Mouse (Mus musculus) small intestine, adult 2 months (tissue): ENCODE measurements around the gene Slc35f3. TPM values are rescaled to one million over a fixed set of nuclear protein-coding genes. Genes with fewer than 3 reads are reported as not detected.
"Not testable (repeated sequence)": the region's sequence is repeated elsewhere in the genome, so short reads cannot be mapped to it uniquely, and the experiment has no call there.

Experiments
- H3K27ac ChIP-seq: fragments of 200-500 bp; 2 replicates; pipeline ENCODE4 v1.5.1; 2012; ENCODE audit warnings: low read depth, low read length, control low read depth, inconsistent platforms; ENCODE audit not compliant: insufficient read depth
- H3K27me3 ChIP-seq: fragments of 200-500 bp; 2 replicates; pipeline ENCODE4 v1.6.1; 2012; ENCODE audit warnings: mild to moderate bottlenecking, moderate library complexity, low read length, inconsistent platforms; ENCODE audit not compliant: control insufficient read depth, insufficient read depth
- H3K36me3 ChIP-seq: fragments of 200-500 bp; 2 replicates; pipeline ENCODE4 v1.6.1; 2012; ENCODE audit warnings: mild to moderate bottlenecking, low read length, control low read depth, inconsistent platforms; ENCODE audit not compliant: control insufficient read depth, insufficient read depth
- H3K4me1 ChIP-seq: fragments of 200-500 bp; 2 replicates; pipeline ENCODE4 v1.6.1; 2012; ENCODE audit warnings: low read length, inconsistent platforms, mixed read lengths; ENCODE audit not compliant: control insufficient read depth, insufficient read depth, insufficient read length
- H3K4me3 ChIP-seq: fragments of 200-500 bp; 2 replicates; pipeline ENCODE4 v1.5.1; 2012; ENCODE audit warnings: low read depth, mild to moderate bottlenecking, control low read depth, inconsistent platforms, low read length, moderate library complexity
- CTCF ChIP-seq: fragments of 200-500 bp; IDR thresholded peaks from 2 replicates; pipeline ENCODE4 v1.5.1; 2012; ENCODE audit warnings: low read depth, mild to moderate bottlenecking, control low read depth, inconsistent platforms, low read length, moderate library complexity, mixed read lengths; ENCODE audit not compliant: insufficient replicate concordance, insufficient read length; ENCODE audit errors: extremely low read depth
- POLR2A ChIP-seq: fragments of 200-500 bp; IDR thresholded peaks from 2 replicates; pipeline ENCODE4 v1.6.1; 2012; ENCODE audit warnings: low read depth, mild to moderate bottlenecking, control low read depth, inconsistent platforms, low read length, moderate library complexity
- WGBS: fragments of 180-500 bp; shearing (Covaris S2); methylation state at CpG from one replicate; pipeline ENCODE4 v1.1.7; 2018; 5-methylcytosine and 5-hydroxymethylcytosine counted together
- polyA plus RNA-seq: library from polyadenylated mRNA; depleted of rRNA; stranded (reverse); fragments of >200 nt; gene quantifications from 2 replicates; pipeline ENCODE4 v1.2.3, GENCODE M21; 2012

The Slc35f3 gene
- polyA plus RNA-seq, 1 experiment = not detected

DNA sequence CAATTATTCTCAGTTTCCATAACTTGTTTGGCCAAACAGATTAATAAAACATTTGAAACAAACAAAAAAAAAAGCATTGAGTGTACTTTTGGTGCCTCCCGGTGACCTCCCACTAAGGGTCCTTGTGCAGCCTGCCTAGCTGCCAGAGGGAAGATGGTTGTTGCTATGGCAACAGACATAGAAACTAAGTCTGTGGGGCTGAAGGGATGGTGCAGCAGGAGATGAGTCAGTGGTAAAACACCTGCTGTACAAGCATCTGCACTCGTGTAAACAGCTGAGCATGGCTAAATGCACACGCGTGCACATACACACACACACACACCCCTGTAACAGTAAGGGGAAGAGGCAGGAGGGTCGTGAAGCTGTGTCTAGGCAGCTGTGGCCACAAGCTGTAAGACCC lies 97.6 kb downstream of the Slc35f3 start:
- no peaks in the 10 kb centered on the region for H3K4me1 ChIP-seq
- H3K27me3 ChIP-seq = no peaks in the 10 kb centered on the region
- TF ChIP-seq POLR2A = no peak
- no peak for TF ChIP-seq CTCF
- no peak overlapping the region for H3K4me3 ChIP-seq
- H3K27ac ChIP-seq = no peak overlapping the region
- H3K36me3 ChIP-seq = no peaks in the 10 kb centered on the region
- WGBS = 67% methylated on average over 5 of the region's 5 CpGs

DNA sequence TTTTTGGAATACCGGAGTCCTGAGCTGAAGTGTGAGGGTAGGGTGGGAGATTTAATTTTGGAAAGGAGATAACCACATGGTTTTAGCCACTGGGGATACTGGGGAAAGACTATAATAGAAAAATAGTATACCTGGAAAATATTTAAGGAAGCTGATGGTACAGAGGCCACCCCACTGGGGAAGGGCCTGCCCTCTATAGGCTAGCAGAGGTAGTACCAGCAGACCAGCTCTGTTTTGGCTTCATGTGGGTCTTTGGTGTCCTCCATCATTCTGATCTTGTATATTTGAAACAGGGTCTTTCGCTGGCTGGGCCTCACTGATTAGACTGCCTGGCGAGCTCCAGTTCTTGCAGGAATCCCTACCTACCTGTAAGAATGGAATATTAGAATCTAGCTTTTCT lies 100.0 kb downstream of the Slc35f3 start:
- 61% methylated on average over 3 of the region's 3 CpGs for WGBS
- Histone ChIP-seq H3K36me3 (no peaks in the 10 kb centered on the region), H3K4me3 (no peak overlapping the region), H3K27me3 (no peaks in the 10 kb centered on the region), H3K27ac (no peak overlapping the region), H3K4me1 (no peaks in the 10 kb centered on the region)
- no peak for TF ChIP-seq POLR2A
- peak; percentile 39; the same call in 1 of the 2 replicates for TF ChIP-seq CTCF

DNA sequence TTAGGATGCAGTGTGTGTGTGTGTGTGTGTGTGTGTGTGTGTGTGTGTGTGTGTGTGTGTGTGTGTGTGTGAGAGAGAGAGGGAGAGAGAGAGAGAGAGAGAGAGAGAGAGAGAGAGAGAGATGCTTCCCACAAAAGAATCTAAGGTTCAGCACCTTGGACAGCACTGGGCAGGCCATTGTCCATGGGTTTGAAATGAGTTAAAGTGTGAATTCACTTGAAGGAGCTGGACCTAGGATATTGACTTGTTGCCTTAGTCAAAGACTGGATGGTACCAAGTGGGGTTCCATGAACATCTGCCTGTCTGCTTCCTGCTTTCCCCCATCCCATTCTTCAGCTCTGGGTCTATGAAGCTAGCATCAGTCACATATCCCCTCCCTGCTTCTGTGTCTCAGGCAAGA lies 106.2 kb downstream of the Slc35f3 start:
- not testable (repeated sequence) for H3K4me3 ChIP-seq, H3K36me3 ChIP-seq, H3K27ac ChIP-seq, H3K27me3 ChIP-seq, H3K4me1 ChIP-seq

DNA sequence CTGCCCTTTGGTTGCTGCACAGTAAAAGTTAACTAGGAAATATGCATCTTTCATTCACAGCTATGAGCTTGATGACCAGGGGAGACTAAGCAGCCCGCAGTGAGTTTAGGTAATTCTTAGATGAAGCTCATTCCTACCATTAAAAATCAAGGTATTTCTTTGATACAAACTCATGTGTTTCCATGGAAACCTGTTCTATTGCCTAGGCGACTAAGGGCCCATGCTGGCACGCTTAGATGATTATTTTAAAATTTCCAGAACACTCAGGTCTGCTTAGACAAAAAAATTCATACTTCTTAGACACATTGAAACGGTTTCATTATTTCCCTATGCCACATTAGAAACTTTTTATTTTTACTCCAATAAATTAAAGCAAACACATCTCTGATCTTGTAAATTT lies 106.7 kb downstream of the Slc35f3 start:
- Histone ChIP-seq H3K27me3 (no peaks in the 10 kb centered on the region), H3K27ac (no peak overlapping the region), H3K36me3 (no peaks in the 10 kb centered on the region), H3K4me3 (no peak overlapping the region), H3K4me1 (no peaks in the 10 kb centered on the region)
- 74% methylated on average over 4 of the region's 4 CpGs for WGBS
- no peak for TF ChIP-seq CTCF
- no peak for TF ChIP-seq POLR2A

DNA sequence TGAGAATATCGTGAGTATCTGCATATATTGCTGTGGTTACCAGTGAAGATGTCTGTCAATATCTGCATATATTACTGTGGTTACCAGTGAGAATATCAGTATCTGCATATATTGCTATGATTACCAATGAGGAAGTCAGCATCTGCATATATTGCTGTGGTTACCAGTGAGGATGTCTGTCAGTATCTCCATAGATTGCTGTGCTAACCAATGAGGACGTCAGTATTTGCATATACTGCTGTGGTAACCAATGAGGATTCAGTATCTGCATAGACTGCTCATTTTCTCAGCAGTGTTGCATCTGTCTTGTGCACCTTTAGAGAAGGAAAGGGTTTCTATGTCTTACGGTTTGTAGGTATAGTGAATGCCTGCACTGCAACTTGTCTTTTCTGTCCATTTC lies 122.5 kb downstream of the Slc35f3 start:
- TF ChIP-seq POLR2A = no peak
- no peak for TF ChIP-seq CTCF
- Histone ChIP-seq H3K27me3 (no peaks in the 10 kb centered on the region), H3K4me1 (peaks cover 6% of the 10 kb centered on the region; the same call in 1 of the 2 replicates), H3K4me3 (no peak overlapping the region), H3K27ac (no peak overlapping the region), H3K36me3 (peaks cover 1% of the 10 kb centered on the region; the same call in 1 of the 2 replicates)
- 80% methylated on average over 3 of the region's 3 CpGs for WGBS

DNA sequence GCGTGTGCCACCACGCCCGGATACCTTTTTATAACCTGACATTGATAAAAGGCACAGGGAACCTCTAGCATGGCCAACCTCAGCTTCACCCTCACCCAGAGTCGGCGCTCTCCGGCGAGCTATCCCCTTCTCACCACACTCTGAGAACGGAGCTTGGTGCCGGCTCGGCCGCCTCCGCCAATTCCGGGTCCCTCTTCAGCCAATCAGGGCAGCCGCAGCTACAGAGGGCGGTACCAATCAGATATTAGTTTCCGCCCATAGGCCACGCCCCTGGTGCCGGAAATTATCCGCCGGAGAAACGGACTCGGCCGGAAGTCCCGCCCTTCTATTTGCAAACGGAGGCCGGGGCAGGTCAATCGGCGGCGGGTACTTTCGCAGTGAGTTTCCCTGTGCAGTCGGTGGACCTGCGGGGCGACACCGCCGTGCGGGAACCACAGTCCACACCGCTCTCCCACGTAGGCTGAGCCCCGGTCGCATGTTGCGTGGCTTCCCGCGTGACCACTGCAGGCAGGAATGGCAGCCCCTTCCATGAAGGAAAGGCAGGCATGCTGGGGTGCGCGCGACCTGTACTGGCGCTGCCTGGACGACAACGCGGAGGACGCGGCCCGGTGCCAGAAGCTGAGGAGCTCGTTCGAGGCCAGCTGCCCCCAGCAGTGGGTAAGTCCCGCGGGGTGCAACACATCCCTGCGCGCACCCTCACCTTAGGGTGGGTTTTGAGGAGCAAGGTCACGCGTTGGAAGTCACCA lies 124.0 kb downstream of the Slc35f3 start, which contains the start of gene Coa6:
Coa6 (plus strand) TSS at position 342 of the 746 bp plus-strand sequence.
- H3K36me3 ChIP-seq = peaks cover 14% of the 10 kb centered on the region
- under 1% methylated on average over 61 of the region's 61 CpGs for WGBS
- TF ChIP-seq CTCF = no peak
- peak; percentile 83 for TF ChIP-seq POLR2A
- peaks cover 6% of the 10 kb centered on the region; the same call in 1 of the 2 replicates for H3K4me1 ChIP-seq
- peak within 1 kb of the TSS; percentile 63 for H3K27ac ChIP-seq
- H3K4me3 ChIP-seq = peak within 1 kb of the TSS; percentile 78
- H3K27me3 ChIP-seq = no peaks in the 10 kb centered on the region

DNA sequence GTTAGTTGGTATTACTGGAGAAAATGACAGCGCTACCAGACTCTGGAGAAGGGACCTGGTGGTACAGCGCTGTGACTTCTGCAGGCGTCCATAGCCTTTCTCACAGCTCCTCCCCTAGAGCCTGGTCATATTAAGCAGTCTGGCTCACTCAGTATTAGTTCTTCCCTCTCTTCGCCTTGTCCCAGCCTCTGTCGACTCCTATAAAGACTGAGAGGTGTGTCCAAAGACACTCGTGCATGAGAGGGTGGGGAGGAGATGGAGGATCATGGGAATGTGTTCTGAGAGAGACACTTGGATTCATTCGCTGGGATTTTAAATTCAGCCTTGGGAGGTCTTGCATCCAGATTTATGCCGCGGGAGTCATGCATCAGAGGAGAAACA lies 124.6 kb downstream of the Slc35f3 start:
- Histone ChIP-seq H3K36me3 (peaks cover 20% of the 10 kb centered on the region), H3K27me3 (no peaks in the 10 kb centered on the region), H3K4me3 (peak overlapping the region; percentile 78), H3K4me1 (peaks cover 6% of the 10 kb centered on the region; the same call in 1 of the 2 replicates), H3K27ac (peak overlapping the region; percentile 63)
- 3% methylated on average over 9 of the region's 9 CpGs for WGBS
- TF ChIP-seq POLR2A (no peak), CTCF (no peak)
